22 mouse cellular contexts compared by ENCODE assay signal in genomic region chr13:81038736-81039135, GRCm38 (mm10).
"Had no signal": no experiment of that assay in that cellular context is flagged by ENCODE, and none has a peak within 500 bp of the region (broad histone marks: within the 10 kb centered on the region; RNA-seq: fewer than 3 reads in every experiment).

No protein-coding gene starts in this region.

- H3K27ac ChIP-seq: kidney, postnatal 0 days; limb, embryonic 12.5 days; limb, embryonic 15.5 days; liver, embryonic 14.5 days; midbrain, embryonic 10.5 days; midbrain, embryonic 13.5 days; neural tube, embryonic 13.5 days; stomach, embryonic 15.5 days had no signal

- H3K9me3 ChIP-seq: limb, embryonic 12.5 days; limb, embryonic 15.5 days; megakaryocyte, embryonic 14.5 days; midbrain, embryonic 10.5 days; midbrain, embryonic 13.5 days; neural tube, embryonic 13.5 days; stomach, embryonic 15.5 days had no signal

- H3K27me3 ChIP-seq: limb, embryonic 12.5 days; limb, embryonic 15.5 days; megakaryocyte, embryonic 14.5 days; midbrain, embryonic 13.5 days; neural tube, embryonic 13.5 days; stomach, embryonic 15.5 days had no signal

- H3K4me3 ChIP-seq: limb, embryonic 12.5 days; limb, embryonic 15.5 days; megakaryocyte, embryonic 14.5 days; midbrain, embryonic 10.5 days; midbrain, embryonic 13.5 days; myocyte; neural tube, embryonic 13.5 days; stomach, embryonic 15.5 days had no signal

- H3K9ac ChIP-seq: limb, embryonic 12.5 days; limb, embryonic 15.5 days; liver, embryonic 14.5 days; liver, postnatal 0 days; lung, embryonic 14.5 days; midbrain, embryonic 13.5 days; neural tube, embryonic 13.5 days; stomach, embryonic 15.5 days had no signal

- ATAC-seq: intestine, postnatal 0 days; liver, postnatal 0 days; lung, postnatal 0 days; midbrain, embryonic 13.5 days; midbrain, embryonic 16.5 days had no signal

- H3K4me1 ChIP-seq: limb, embryonic 12.5 days; limb, embryonic 15.5 days; megakaryocyte, embryonic 14.5 days; neural tube, embryonic 13.5 days; stomach, embryonic 15.5 days had no signal

- DNase-seq: left cerebral cortex, postnatal 4 days; liver, postnatal 0 days; lung, embryonic 14.5 days; retina, postnatal 1 day; right cerebral cortex, postnatal 25 days; spleen, adult 18-20 months; thymus, adult 18-20 months; thymus, postnatal 36 days had no signal

- H3K36me3 ChIP-seq: limb, embryonic 12.5 days; limb, embryonic 15.5 days; midbrain, embryonic 10.5 days; midbrain, embryonic 13.5 days; neural tube, embryonic 13.5 days; stomach, embryonic 15.5 days had no signal

- H3K4me2 ChIP-seq: limb, embryonic 12.5 days; limb, embryonic 15.5 days; liver, embryonic 11.5 days; lung, embryonic 14.5 days; midbrain, embryonic 13.5 days; neural tube, embryonic 13.5 days; stomach, embryonic 15.5 days had no signal
